Mouse (Mus musculus): ENCODE measurements around the gene Sap25. TPM values are rescaled to one million over a fixed set of nuclear protein-coding genes. Genes with fewer than 3 reads are reported as not detected.
A peak's percentile ranks its signal among the peaks of the same experiment; 100 is the strongest.

Sap25 gene
- polyA plus RNA-seq, 1 experiment: 155 TPM

DNA sequence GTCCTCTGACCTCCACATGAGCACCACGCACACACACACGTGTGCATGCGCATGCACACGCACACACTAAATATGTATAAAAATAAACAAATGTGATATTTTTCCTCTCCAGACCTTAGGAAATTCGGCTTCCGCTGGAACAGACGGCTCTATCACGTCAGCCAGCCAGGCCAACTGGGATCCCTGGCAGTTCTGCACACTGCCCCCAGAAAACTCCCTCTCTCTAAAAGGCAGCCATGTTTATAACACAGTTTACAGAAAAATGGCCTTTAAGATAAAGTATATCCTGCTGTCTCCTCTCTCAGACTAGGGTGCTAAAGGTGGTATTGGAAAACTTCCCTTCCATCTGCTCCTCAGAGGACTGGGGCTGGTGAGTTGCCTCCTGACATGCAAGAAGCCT, 36.7 kb downstream of the Sap25 start:
- Histone ChIP-seq H3K4me1 (ENCODE audit: control insufficient read depth, insufficient read depth, insufficient read length, low read length) (peaks cover 13% of the 10 kb centered on the region), H3K27me3 (ENCODE audit: control insufficient read depth, insufficient read depth, low read length) (no peaks in the 10 kb centered on the region), H3K36me3 (ENCODE audit: control insufficient read depth, insufficient read depth, low read length) (no peaks in the 10 kb centered on the region), H3K4me3 (ENCODE audit: low read depth, low read length) (no peak overlapping the region), H3K27ac (ENCODE audit: insufficient read depth, low read depth, low read length) (no peak overlapping the region)
- WGBS: 98% methylated on average over 8 of the region's 8 CpGs
- no peak for TF ChIP-seq POLR2A (IDR thresholded peaks at IDR 0.05; ENCODE audit: low read depth, low read length)
- no peak for TF ChIP-seq CTCF (IDR thresholded peaks at IDR 0.05; ENCODE audit: extremely low read depth, insufficient read length, insufficient replicate concordance, low read depth, low read length)

DNA sequence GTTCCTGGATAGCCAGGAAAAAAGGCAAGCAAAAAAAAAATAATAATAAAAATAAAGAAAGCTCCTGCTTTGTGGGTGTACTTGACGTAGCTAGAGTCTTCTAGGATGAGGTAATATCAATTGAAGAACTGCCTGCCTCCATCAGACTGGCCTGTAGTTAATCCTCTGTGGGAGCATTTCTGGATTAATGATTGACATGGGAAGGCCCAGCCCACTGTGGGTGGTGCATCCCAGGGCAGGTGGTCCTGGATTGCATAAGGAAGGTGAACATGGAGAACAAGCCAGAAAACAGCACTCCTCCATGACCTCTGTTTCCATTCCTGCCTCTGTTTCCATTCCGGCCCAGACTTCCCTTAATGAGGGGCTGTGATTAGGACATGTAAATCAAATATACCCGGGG, 37.6 kb downstream of the Sap25 start:
- WGBS: 62% methylated on average over 3 of the region's 3 CpGs
- H3K36me3 ChIP-seq (ENCODE audit: control insufficient read depth, insufficient read depth, low read length): no peaks in the 10 kb centered on the region
- no peak overlapping the region for H3K4me3 ChIP-seq (ENCODE audit: low read depth, low read length)
- peaks cover 17% of the 10 kb centered on the region for H3K4me1 ChIP-seq (ENCODE audit: control insufficient read depth, insufficient read depth, insufficient read length, low read length)
- no peaks in the 10 kb centered on the region for H3K27me3 ChIP-seq (ENCODE audit: control insufficient read depth, insufficient read depth, low read length)
- TF ChIP-seq CTCF (IDR thresholded peaks at IDR 0.05; ENCODE audit: extremely low read depth, insufficient read length, insufficient replicate concordance, low read depth, low read length) (no peak), POLR2A (IDR thresholded peaks at IDR 0.05; ENCODE audit: low read depth, low read length) (no peak)
- no peak overlapping the region for H3K27ac ChIP-seq (ENCODE audit: insufficient read depth, low read depth, low read length)

DNA sequence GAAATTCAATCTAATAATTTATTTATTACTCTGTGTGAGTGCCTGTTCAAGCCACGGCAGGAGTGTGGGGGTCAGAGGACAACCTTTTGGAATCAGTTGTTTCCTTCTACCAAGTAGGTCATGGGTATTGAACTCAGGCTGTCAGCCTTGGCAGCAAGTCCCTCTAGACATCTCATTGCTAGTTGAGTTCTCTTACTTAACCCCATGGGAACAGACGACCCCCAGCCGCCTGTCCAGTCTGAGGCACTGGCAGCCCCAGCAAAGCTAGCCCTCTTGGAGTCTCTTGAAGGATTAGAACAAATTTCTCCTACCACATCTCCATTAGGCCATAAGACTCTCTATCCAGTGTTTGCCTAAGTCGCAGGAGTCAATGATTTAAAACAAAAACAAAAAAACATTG, 38.6 kb downstream of the Sap25 start:
- no peak overlapping the region for H3K4me3 ChIP-seq (ENCODE audit: low read depth, low read length)
- WGBS: 67% methylated on average over 4 of the region's 4 CpGs
- TF ChIP-seq CTCF (IDR thresholded peaks at IDR 0.05; ENCODE audit: extremely low read depth, insufficient read length, insufficient replicate concordance, low read depth, low read length): no peak
- TF ChIP-seq POLR2A (IDR thresholded peaks at IDR 0.05; ENCODE audit: low read depth, low read length): no peak
- H3K27ac ChIP-seq (ENCODE audit: insufficient read depth, low read depth, low read length): no peak overlapping the region
- no peaks in the 10 kb centered on the region for H3K36me3 ChIP-seq (ENCODE audit: control insufficient read depth, insufficient read depth, low read length)
- H3K4me1 ChIP-seq (ENCODE audit: control insufficient read depth, insufficient read depth, insufficient read length, low read length): peaks cover 14% of the 10 kb centered on the region
- H3K27me3 ChIP-seq (ENCODE audit: control insufficient read depth, insufficient read depth, low read length): no peaks in the 10 kb centered on the region

DNA sequence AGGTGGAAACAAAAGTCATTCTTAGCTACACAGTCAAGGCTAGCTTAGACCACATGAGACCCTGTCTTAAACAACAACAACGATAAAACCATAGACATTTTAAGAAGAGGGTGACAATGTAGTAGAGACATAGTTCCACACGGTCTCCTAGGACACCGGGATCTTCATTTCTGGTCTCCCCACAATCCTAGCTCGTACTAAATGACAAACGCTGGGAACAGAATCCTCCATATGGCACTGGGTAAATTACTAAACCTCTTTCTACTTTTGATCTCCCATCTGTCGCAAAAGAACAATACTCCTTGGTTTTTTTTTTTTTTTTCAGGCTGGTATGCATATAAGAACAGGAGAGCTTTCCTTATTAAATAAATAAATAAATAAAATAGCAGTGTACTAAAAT, 41.4 kb downstream of the Sap25 start:
- H3K4me3 ChIP-seq (ENCODE audit: low read depth, low read length): no peak overlapping the region
- H3K27ac ChIP-seq (ENCODE audit: insufficient read depth, low read depth, low read length): no peak overlapping the region
- peaks cover 9% of the 10 kb centered on the region for H3K4me1 ChIP-seq (ENCODE audit: control insufficient read depth, insufficient read depth, insufficient read length, low read length)
- 92% methylated on average over 6 of the region's 6 CpGs for WGBS
- TF ChIP-seq CTCF (IDR thresholded peaks at IDR 0.05; ENCODE audit: extremely low read depth, insufficient read length, insufficient replicate concordance, low read depth, low read length) (no peak), POLR2A (IDR thresholded peaks at IDR 0.05; ENCODE audit: low read depth, low read length) (no peak)
- no peaks in the 10 kb centered on the region for H3K36me3 ChIP-seq (ENCODE audit: control insufficient read depth, insufficient read depth, low read length)
- H3K27me3 ChIP-seq (ENCODE audit: control insufficient read depth, insufficient read depth, low read length): no peaks in the 10 kb centered on the region

DNA sequence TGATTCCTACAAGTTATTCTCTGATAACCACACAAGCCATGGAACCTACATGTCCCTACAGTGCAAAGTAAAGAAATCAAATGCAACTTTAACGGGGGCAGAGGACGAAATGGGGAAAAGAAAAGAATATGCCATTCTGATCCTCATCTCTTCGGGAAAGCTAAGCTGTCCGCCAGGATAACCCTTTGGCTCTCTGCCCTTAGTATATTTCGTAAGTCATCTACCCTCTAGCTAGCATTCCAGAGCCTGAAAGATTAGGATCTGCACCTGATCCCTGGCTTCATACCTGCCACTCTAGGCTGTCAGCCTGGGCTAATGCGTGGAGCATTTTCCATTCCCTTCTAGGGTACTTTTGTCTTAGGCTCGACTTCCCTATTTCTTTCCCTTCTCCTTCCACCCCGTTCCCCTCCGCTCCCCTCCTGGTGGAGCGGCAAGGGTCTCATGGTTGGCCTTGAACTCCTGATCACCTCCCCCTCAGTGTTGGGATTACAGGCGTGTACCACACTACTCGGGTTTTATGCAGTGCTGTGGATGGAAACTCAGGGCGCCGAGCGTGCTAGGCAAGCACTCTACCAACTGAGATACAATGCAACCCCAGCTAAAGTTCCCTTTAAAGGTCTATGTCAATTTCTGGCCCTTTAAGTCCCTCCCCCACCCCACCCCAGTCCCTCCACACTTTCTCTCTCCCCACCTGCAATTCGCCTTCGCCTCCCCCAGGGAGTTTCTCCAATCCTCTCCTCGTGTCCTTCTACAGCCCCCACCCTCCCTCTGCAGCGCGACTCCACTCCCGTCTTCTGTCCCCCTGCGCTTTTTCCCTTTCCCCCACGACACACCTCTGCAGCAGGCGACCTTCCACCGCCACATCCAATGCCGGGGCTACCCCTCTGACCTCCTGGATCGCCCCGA, 42.5 kb downstream of the Sap25 start:
- Histone ChIP-seq H3K27me3 (ENCODE audit: control insufficient read depth, insufficient read depth, low read length) (no peaks in the 10 kb centered on the region), H3K27ac (ENCODE audit: insufficient read depth, low read depth, low read length) (peak overlapping the region; percentile 45; the same call in 1 of the 2 replicates), H3K36me3 (ENCODE audit: control insufficient read depth, insufficient read depth, low read length) (no peaks in the 10 kb centered on the region), H3K4me1 (ENCODE audit: control insufficient read depth, insufficient read depth, insufficient read length, low read length) (peaks cover 9% of the 10 kb centered on the region), H3K4me3 (ENCODE audit: low read depth, low read length) (peak overlapping the region; percentile 91)
- TF ChIP-seq POLR2A (IDR thresholded peaks at IDR 0.05; ENCODE audit: low read depth, low read length) (no peak), CTCF (IDR thresholded peaks at IDR 0.05; ENCODE audit: extremely low read depth, insufficient read length, insufficient replicate concordance, low read depth, low read length) (no peak)
- 2% methylated on average over 28 of the region's 28 CpGs for WGBS

DNA sequence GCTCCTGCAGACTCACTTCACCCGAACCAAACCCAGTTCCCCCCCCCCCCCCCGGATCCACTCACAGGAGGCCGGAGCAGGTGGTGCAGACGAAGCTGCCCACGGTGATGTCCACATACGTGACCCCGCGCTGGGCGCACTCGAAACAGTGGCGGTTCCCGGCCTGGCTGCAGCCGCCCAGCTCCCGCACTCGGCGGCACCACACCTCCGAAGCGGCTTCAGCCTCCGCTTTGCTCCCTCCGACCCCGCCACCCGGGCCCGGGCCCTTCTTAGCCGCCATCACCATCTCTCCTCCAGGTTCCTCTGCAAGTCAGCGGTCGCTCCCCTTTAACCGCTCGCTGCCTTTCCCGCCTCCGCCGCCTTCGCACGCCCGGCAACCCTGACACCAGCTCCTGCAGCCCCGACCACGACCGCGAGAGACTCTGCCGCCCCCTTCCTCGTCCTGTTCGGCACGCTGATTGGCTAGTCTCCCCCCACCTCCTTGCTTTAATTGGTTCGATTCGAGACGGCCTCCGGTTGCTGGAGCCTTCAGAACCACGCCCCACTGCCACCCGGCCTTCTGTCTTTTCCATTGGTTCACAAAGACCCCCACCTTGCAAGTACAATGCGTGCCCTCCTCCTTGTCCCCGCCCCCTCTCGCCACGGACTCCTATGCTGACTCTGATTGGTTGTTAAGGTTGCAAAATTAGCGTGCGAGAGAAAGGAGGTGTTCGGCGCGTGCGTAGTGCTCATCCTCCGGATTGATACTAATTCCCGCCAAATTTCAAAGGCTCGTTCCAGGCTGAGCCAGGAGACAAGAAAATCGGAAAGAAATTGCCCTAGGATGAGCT, 43.4 kb downstream of the Sap25 start, which contains the start of gene Agfg2:
Agfg2 (minus strand) TSS at position 433 of the 830 bp plus-strand sequence.
- Histone ChIP-seq H3K36me3 (ENCODE audit: control insufficient read depth, insufficient read depth, low read length) (no peaks in the 10 kb centered on the region), H3K4me3 (ENCODE audit: low read depth, low read length) (peak within 1 kb of the TSS; percentile 91), H3K27ac (ENCODE audit: insufficient read depth, low read depth, low read length) (peak within 1 kb of the TSS; percentile 45), H3K27me3 (ENCODE audit: control insufficient read depth, insufficient read depth, low read length) (no peaks in the 10 kb centered on the region), H3K4me1 (ENCODE audit: control insufficient read depth, insufficient read depth, insufficient read length, low read length) (peaks cover 9% of the 10 kb centered on the region)
- WGBS: under 1% methylated on average over 62 of the region's 62 CpGs
- TF ChIP-seq POLR2A (IDR thresholded peaks at IDR 0.05; ENCODE audit: low read depth, low read length) (peak; percentile 65; the same call in 1 of the 2 replicates), CTCF (IDR thresholded peaks at IDR 0.05; ENCODE audit: extremely low read depth, insufficient read length, insufficient replicate concordance, low read depth, low read length) (no peak)

DNA sequence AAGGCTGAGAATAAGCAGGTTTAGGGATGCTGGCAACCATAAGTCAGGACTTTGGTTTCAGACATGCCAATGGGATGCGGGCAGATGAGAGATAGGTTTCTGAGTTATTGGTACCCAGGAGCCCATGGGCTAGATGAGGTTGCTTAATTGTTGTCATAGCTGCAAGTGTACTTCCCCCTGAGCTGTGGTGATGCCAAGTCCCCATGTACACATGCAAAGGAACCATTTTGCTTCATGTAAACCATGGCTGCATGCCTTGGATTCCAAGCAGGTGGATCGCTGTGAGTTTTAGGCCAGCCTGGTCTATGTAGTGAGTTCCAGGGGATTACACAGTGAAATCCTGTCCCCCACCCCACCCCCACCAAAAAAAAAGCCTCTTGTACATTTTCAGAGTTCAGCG, 44.5 kb downstream of the Sap25 start:
- Histone ChIP-seq H3K36me3 (ENCODE audit: control insufficient read depth, insufficient read depth, low read length) (no peaks in the 10 kb centered on the region), H3K4me1 (ENCODE audit: control insufficient read depth, insufficient read depth, insufficient read length, low read length) (peaks cover 7% of the 10 kb centered on the region; the same call in 1 of the 2 replicates), H3K27me3 (ENCODE audit: control insufficient read depth, insufficient read depth, low read length) (no peaks in the 10 kb centered on the region), H3K27ac (ENCODE audit: insufficient read depth, low read depth, low read length) (no peak overlapping the region), H3K4me3 (ENCODE audit: low read depth, low read length) (no peak overlapping the region)
- 92% methylated on average over 3 of the region's 3 CpGs for WGBS
- no peak for TF ChIP-seq POLR2A (IDR thresholded peaks at IDR 0.05; ENCODE audit: low read depth, low read length)
- no peak for TF ChIP-seq CTCF (IDR thresholded peaks at IDR 0.05; ENCODE audit: extremely low read depth, insufficient read length, insufficient replicate concordance, low read depth, low read length)

Measured in small intestine, adult 2 months (tissue).